Mouse (Mus musculus) megakaryocyte, adult 5-6 weeks (primary cell): Measurements from ENCODE around the gene Tmem38a. TPM values are rescaled to one million over a fixed set of nuclear protein-coding genes. Genes with fewer than 3 reads are reported as not detected.

ENCODE experiments used
- ATAC-seq: 2 replicates; pipeline ENCODE4 v1.8.0; 2016; ENCODE audit warnings: mild to moderate bottlenecking, inconsistent platforms; ENCODE audit not compliant: poor library complexity, severe bottlenecking
- total RNA-seq, 2 experiments: library from RNA; stranded (forward) in 1 of 2; stranded (reverse) in 1 of 2; fragments of 153-499, 151-499 nt in 1 of 2; fragments of 221-1000, 200-1000 nt in 1 of 2; gene quantifications; 2 replicates each; pipeline versions ENCODE4 v1.2.3 to v1.2.4; 2015 to 2017

The Tmem38a gene
- total RNA-seq, 2 experiments from 2014 or later, result 5.0 to 5.6 TPM

- peak; percentile 93 for ATAC-seq
Observed at GRCm38 (mm10) chr8:72583056-72583771, 11.4 kb downstream of the Tmem38a start.

- ATAC-seq, result no peak
Observed at GRCm38 (mm10) chr8:72584390-72584789, 12.5 kb downstream of the Tmem38a start.

GRCm38 (mm10) chr8:72587806-72588205, 16.0 kb downstream of the Tmem38a start:
- ATAC-seq, result no peak

GRCm38 (mm10) chr8:72588865-72589264, 17.0 kb downstream of the Tmem38a start:
- no peak for ATAC-seq

DNA sequence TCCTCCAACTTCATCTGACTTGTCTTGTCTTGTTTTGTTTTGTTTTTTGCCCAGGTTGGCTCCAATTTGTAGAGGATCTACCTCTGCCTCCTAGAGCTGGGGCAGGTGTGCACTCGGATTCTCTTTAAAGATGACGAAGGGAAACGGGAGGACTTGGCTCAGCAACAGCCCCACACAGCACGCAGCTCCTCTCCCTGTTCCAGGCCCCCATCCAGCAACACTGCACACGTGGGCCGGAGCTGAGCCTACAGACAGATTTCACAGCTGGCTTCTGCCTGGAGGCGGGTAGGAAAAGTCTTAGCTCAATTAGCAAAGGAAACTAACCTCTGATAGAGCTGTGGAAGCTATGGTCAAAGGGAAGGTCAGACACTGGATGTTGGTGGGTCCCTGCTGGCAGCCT, 17.4 kb downstream of the Tmem38a start:
- no peak for ATAC-seq

GRCm38 (mm10) chr8:72590198-72590597, 18.3 kb downstream of the Tmem38a start:
- ATAC-seq, result peak; percentile 90

Other genes with a start within 250 kb of the Tmem38a start
- gene Eps15l1, start 150.6 kb upstream of the Tmem38a start, total RNA-seq (2015), result 45.7 and 53.4 TPM in 2 replicates
- gene Eps15l1, start 150.6 kb upstream of the Tmem38a start, total RNA-seq (2017), result 41.9 and 46.5 TPM in 2 replicates
- gene Calr3, start 128.2 kb upstream of the Tmem38a start, total RNA-seq (2015), result 0.62 TPM in 1 of 2 replicates, not detected in the other
- gene Calr3, start 128.2 kb upstream of the Tmem38a start, total RNA-seq (2017), result 0.49 TPM in 1 of 2 replicates, not detected in the other
- gene 1700030K09Rik, start 128.2 kb upstream of the Tmem38a start, total RNA-seq (2015), result 0.89 and 1.5 TPM in 2 replicates
- gene 1700030K09Rik, start 128.2 kb upstream of the Tmem38a start, total RNA-seq (2017), result 2.8 and 3.0 TPM in 2 replicates
- 55.9 and 63.0 TPM in 2 replicates for gene Cherp, start 96.8 kb upstream of the Tmem38a start, total RNA-seq (2015)
- 5.9 and 21.8 TPM in 2 replicates for gene Cherp, start 96.8 kb upstream of the Tmem38a start, total RNA-seq (2017)
- 50.7 and 54.0 TPM in 2 replicates for gene Slc35e1, start 79.4 kb upstream of the Tmem38a start, total RNA-seq (2015)
- 45.7 and 49.9 TPM in 2 replicates for gene Slc35e1, start 79.4 kb upstream of the Tmem38a start, total RNA-seq (2017)
- 6.6 and 6.8 TPM in 2 replicates for gene Med26, start 23.8 kb upstream of the Tmem38a start, total RNA-seq (2015)
- 4.2 and 4.7 TPM in 2 replicates for gene Med26, start 23.8 kb upstream of the Tmem38a start, total RNA-seq (2017)
- 48.7 and 55.8 TPM in 2 replicates for gene Smim7, start 967 bp upstream of the Tmem38a start, total RNA-seq (2015)
- gene Smim7, start 967 bp upstream of the Tmem38a start, total RNA-seq (2017), result 43.2 and 61.5 TPM in 2 replicates
- 0.09 and 0.11 TPM in 2 replicates for gene Nwd1, start 74.7 kb downstream of the Tmem38a start, total RNA-seq (2015)
- 0.55 and 0.61 TPM in 2 replicates for gene Nwd1, start 74.7 kb downstream of the Tmem38a start, total RNA-seq (2017)
- 93.7 and 101 TPM in 2 replicates for gene Sin3b, start 151.2 kb downstream of the Tmem38a start, total RNA-seq (2015)
- gene Sin3b, start 151.2 kb downstream of the Tmem38a start, total RNA-seq (2017), result 84.6 and 102 TPM in 2 replicates
- 0.11 and 0.32 TPM in 2 replicates for gene F2rl3, start 189.8 kb downstream of the Tmem38a start, total RNA-seq (2015)
- gene F2rl3, start 189.8 kb downstream of the Tmem38a start, total RNA-seq (2017), result 0.07 and 0.08 TPM in 2 replicates